Mouse (Mus musculus): ENCODE results near the gene B9d2. TPM values are rescaled to one million over a fixed set of nuclear protein-coding genes. Genes with fewer than 3 reads are reported as not detected.
A peak's percentile ranks its signal among the peaks of the same experiment; 100 is the strongest.
"Not testable (repeated sequence)": the region's sequence is repeated elsewhere in the genome, so short reads cannot be mapped to it uniquely, and the experiment has no call there.

Gene B9d2
- total RNA-seq, 1 experiment from 2014 or later = 20.3 TPM

DNA sequence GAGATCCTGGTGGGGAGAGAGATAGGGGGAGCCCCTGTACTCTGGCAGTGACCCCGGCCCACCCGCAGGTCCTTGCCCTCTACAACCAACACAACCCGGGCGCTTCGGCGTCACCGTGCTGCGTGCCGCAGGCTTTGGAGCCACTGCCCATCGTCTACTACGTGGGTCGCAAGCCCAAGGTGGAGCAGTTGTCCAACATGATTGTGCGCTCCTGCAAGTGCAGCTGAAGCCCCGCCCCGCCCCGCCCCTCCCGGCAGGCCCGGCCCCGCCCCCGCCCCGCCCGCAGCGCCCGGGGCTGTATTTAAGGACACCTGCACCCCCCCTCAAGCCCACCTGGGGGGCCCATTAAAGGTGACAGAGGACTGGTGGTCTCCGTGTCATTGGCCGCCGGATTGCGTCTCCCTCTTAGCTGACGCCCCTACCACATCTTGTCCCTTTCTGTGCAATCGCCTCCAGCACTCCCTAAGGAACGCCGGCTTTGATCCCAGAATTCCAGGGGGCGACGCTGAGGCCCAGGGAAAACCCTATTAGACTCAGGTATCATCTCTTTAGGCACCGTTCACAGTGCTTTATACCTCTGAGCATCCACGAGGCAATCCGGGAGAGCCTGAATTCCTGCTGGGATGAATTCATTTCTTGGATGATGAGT lies 24.3 kb downstream of the B9d2 start:
- no peak for DNase-seq

DNA sequence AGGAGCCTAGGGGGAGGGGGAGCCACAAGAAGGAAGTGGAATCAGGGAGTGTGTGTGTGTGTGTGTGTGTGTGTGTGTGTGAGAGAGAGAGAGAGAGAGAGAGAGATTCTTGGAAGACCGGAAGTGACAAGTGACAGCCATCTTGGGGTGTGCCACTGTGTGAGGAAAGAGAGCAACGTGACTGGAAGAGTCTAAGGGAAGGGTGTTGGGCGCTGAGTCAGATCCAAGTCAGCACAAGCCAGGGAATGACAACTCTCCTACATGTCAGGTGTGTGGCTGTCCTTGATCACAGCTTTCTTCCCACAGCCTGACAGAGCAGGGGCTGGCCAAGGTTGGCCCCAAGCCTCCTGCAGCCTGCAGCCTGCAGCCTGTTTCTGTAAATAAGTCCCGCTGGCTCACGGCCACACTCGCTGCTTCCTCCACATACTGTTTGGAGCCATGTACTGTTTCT lies 25.2 kb downstream of the B9d2 start:
- no peak for DNase-seq

DNA sequence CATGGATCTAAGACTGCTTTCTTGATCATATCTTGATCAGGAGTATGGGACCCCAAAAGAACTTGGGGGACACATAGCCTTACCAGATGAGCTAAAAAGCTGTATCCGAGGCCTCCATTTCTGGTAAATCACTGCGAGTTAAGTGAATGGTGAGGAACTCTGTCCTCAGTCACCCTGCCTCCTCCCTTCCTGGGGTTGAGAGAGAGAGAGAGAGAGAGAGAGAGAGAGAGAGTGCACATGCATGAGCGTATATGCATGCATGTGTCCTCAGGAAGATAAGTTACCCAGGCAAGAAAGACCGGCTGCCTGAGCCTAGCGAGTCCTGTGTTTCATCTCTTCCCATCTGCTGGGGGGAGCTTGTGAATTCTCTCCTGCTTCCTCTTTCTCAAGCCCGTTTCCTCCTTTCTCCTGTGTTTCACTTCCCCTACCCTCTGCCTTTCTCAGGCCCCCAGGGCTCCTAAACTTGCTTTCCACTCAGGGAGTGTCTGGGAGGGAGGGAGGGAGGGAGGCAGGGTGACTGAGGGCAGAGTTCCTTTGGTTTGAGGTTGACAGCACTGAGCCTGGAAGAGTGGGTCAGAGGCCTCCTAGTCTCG lies 26.1 kb downstream of the B9d2 start:
- DNase-seq = no peak

DNA sequence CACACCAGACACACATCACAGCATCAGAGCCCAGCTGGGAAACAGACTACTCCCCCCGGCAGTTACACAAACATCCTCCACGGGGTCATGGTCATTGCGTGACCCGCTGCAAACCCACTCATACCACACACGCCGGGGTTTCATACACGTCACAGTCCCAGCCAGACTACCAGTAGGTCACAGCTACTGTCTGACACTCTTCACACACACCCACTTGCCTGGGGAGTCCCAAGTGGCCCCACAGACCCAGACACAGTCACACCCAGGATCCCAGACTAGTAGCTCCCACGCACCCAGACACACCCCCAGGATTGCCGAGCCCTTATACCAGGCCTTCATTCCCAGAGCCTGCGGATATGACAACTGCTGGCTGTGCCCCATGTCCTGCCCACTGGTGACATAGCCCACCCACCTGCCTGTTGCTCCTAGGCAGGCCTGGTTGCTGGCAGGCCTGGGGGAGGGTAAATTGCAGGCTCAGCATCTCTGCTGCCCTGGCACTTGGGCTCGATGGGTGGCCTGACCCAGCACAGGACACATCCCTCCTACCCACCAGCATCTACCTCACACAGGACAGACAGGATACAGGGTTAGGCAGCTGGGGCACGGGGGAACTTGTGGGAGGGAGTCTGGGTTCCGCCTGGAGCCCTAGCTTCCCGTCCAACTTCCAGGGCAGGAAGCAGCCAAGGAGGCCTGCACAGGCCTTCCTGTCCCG lies 27.2 kb downstream of the B9d2 start:
- DNase-seq = no peak

DNA sequence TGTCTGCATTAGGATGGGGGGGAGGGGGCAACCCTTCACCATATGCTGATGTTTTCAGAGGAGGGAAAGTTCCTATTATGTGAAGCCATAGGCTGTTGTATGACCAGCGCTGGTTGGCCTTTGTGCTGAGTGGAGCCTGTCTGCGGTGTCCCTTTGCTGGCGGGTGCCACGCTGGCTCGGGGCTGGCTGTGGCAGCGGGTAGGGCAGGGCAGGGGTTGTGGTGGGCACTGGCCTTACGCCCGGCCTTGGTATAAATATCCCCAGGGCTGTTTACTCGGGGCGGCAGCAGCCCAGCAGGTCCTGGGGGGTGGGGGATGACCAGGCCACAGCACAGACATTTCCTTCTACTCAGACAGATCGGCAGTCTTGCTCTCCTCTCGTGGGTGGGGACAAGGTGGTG lies 29.4 kb downstream of the B9d2 start:
- no peak for DNase-seq

DNA sequence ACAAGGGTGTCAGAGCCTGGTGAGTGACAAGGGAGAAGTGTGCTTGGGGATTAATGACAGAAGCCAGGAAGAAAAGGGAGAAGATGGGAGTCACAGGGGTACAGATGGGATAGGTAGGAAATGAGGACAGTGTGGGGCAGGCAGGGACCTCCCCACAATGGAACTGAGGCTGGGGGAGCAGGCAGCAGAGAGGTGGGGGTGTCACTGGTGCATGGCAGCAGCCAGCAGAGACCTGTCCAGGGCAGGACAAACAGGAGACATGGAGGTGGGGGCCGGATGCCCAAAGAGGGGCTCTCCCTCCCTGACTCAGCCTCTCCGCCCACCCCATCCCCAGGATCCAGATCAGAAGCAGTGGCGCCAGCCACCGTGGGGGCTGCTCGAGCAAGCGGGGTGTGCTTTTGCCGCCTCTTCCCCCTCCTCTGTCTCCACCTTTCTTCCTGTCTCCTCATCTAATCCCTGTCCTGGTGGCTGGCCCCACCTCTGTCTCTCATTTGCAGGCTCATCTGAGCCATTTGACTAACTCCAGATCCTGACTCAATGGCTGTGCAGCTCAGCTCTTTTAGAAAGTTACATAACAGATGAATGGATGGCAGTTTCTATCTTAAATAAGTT lies 30.0 kb downstream of the B9d2 start:
- no peak for DNase-seq

DNA sequence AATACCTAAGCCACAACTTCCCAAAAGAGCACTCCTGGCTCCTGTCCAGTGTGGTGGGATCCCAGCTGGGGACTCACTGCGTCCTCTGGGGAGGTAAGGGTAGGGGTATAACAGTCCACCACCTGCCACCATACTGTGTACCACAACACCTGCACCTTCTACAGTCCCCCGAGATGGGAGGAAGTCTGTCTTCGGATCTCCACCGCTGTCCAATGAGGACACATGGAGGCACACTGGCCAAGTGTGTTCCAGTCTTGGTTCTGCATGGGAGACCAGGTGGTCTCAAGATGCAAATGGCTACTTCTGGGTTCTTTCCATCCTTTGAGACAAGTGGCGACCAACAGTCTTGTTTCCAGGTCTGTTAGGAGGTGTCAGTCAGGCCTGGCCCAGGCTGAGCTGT lies 30.6 kb downstream of the B9d2 start:
- DNase-seq = no peak

DNA sequence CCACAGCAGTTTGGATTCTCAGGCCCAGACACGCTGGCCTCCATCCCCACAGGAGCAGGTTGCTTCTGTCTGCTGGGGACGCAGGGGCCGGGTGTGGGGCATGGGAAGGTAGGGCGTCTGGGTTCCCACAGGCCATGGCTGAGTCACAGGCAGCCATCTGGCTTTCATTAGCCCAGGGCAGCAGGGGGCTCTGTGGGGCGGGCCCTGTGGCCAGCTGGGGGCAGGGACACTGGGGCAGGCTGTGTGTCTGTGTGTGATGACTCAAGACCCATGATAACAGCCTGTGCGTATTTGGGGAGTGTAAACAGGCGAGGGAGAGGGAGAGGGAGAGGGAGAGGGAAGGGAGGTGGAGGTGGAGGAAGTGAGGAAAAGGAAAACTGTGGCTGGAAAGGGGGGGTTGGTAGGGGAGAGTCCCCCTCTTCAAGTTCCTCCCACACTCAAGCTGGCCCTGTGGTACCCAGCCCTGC lies 31.2 kb downstream of the B9d2 start:
- DNase-seq = peak; percentile 53

DNA sequence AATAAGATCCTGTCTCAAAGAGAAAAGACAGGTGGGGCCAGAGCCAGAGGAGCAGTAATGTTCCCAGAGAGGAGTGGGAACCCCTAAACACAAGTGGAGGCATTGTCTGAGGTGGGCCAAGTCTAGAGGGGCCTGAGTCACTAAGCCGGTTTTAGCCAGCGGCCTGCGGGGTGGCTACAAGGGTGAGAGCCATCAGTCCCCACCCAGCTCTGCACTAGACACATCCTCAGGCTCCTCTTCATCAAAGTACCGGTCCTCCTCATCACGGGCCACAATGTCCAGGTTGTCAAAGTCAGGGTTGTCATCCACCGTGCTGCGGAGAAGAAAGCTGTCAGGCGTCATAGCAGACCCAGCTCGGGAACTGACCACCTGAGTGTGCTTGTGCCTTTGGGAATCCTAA lies 32.2 kb downstream of the B9d2 start:
- no peak for DNase-seq

DNA sequence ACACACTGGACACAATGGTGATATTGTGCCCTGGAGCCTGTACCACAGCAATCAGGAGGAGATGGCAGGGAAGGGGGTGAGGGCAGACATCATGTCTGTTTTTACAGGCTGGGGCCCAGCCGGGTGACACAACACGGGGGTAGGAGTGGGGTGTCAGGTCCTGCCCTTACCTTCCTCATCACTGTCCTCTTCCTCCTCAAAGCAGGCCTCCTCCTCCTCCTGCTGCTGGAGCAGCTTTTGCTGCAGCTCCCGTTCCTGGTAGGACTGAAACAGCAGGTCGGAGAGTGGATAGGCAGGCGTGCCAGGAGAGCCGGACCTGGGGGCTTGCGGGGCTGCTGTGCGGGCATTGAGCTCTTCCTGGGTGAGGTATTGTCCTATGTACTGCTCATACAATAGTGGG lies 34.0 kb downstream of the B9d2 start:
- no peak for DNase-seq

DNA sequence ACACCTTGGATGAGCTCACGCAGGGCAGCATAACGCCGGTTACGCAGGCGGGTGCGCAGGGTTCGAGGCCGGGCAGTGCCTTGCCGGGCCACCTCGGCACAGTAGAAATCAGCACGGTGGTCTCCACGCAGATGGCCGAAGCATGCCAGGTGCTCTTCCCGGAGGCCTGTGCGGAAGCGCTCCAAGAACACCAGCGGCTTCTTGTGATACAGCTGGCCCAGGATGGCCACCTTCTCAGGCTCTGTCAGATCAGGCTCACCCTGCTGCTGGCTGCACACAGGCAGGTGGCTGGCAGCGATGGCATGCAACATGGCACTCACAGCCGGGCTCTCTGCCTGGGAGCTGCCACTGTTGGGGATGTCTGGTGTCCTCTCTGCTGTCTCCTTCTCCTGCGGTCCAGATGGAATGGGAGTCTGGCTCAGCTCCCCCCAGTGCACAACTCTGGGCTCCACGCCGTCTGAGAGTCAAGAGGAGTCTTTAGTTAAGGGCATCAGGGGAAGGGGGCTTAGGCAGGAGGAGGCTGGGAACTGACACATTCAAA lies 35.2 kb downstream of the B9d2 start:
- DNase-seq = no peak

DNA sequence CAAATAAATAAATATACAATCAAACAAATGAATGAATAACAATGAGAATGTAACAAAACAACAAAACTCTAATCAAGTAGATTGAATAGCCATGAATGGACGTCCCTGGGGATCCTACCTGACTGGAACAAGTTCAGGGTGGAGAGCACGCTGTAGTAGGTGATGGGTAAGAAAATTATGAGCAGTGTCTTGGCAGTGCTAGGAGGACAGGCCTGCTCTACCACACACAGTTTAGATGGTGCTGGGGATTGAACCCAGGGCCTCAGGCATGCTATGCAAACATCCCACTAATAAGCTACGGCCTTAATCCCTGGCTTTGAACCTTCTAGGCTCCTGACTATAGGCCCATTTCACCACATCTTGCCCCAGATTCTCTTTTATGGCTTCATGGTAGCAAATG lies 36.9 kb downstream of the B9d2 start:
- DNase-seq = no peak

DNA sequence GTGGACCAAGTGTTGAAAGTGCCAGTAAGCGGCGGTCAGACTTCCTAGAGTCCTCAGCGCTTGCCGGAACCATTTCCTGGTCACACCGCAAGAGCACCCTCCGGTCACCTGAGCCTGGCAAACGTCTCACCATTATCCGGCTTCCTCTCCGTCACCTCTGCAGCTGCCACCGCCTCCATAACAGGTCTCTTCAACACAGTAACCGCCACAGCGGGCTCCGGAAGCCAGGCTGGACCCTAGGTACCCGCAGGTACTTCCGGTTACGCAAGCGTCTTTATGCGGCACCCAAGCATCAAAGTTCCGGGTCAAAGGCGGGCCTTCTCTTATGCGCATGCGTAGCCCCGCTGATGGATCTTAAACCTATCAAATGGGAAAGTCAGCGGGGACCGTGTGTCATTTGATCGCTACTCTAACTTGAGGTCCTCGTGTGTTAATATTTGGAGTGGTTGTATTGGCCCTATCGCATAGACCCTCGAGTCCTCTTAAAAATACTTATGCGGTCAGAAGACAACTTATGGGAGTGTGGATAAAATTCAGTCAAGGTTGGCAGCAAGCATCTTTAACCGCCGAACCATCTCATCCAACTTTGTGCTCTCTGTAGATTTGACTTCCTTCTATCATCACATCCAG lies 38.3 kb downstream of the B9d2 start, which contains the start of gene Ccdc97:
Ccdc97 (minus strand) TSS at position 301 of the 630 bp plus-strand sequence.
- DNase-seq = peak; percentile 91

DNA sequence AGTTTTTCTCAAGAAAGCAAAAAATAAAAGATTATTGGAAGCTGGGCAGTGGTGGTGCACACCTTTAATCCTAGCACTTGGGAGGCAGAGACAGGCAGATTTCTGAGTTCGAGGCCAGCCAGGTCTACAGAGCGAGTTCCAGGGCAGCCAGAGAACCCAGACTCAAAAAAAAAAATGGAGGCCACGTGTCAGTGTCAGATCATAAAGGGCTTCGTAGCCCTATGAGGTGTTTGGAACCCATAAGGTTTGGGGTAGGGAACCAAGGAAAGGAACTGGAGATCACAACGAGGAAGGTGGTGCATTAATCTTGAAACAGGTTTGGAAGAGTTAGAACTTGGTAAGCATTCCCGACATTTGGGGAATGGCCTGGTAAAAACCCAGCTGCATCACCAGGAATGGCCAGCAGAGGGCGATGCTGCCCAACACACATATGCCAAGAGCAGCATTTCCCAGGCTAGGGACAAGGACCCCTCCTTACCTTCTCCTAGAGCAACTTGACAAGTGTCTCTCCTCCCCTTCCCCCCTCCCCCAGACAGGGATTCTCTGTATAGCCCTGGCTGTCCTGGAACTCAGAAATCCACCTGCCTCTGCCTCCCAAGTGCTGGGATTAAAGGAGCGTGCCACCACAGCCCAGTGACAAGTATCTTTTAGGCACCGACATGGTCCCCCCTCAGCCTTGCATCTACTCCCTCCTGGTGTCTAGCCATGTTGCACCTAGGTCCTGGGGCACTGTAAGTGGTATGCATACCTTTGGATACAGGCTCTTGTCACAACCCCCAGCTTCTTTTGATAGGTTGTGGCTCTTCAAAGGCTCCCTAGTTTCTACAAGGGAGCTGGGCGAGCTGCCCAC lies 39.4 kb downstream of the B9d2 start:
- peak; percentile 76 for DNase-seq

DNA sequence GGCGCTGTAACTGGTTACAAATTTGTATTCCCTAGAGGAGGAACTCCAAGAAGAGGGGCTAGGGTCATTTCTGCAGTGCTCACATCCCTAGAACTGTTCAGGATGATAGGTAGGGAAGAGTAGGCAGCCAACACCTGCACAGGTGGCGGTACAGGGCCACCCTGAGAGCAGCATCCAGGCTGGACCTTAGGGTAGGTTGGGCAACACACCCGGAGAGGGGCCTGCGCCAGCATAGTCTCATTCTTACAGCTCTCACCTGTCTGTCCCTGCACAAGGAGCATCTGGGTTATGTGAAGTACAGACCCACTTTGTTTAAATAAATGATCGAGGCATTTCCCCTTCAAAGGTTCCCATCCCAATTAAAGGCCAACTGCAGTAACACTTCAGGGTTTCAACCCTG lies 40.2 kb downstream of the B9d2 start:
- no peak for DNase-seq

DNA sequence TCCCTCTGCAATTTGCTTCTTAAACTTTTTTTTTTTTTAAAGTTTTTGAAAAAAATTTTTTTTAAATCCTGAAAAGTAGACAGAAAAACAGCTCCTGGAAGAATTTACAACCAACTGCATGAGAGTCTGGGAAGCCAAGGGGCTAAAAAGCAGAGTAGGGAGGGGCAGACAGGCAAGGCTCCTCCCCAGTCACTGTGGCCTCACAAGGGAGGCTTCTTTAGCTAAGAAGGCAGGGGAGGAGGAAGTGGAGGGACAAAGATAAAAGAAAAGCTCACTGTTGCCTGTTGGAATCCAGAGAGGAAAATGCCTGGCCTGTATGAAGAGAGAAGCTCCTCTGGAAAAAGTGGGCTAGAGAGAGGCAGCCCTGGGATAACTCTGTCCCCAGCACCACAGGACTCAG lies 41.2 kb downstream of the B9d2 start:
- DNase-seq = not testable (repeated sequence)

DNA sequence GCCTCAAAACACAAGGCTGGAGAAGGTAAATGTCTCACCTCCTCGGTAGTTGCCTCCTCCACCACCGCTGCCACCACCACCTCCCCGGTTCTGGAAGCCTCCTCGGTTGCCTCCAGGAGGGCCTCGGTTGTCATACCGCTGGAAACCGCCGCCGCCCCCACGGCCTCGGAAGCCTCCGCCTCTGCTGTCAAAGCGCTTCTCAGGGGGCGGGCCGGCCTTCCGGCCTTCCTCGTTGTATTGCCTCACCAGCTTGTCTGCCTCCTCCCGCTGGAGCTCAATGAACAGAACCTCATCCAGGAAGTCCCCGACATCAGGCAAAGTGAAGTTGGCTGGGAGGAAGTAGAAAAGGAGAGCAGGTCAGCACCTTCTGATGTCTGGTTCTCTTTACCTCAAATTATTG lies 45.3 kb downstream of the B9d2 start:
- no peak for DNase-seq

DNA sequence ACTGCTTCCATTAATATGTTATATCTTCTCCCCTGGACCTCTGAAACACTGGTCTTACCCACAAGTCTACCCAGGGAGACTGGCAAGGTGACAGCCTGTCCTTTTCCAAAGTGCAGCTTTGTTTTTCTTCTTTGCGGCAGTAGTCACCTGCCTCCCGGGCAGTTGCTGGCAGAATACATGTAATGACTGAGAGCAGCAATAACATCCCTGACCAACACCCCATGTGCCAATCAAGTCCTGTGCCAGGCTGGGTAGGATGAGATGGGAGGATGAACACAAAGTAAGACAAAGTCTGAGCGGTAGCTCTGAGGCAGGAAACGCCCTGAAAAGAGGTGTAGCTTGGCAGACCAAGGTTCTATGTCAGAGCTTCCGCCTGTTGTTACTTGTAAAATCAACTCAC lies 47.2 kb downstream of the B9d2 start:
- no peak for DNase-seq

DNA sequence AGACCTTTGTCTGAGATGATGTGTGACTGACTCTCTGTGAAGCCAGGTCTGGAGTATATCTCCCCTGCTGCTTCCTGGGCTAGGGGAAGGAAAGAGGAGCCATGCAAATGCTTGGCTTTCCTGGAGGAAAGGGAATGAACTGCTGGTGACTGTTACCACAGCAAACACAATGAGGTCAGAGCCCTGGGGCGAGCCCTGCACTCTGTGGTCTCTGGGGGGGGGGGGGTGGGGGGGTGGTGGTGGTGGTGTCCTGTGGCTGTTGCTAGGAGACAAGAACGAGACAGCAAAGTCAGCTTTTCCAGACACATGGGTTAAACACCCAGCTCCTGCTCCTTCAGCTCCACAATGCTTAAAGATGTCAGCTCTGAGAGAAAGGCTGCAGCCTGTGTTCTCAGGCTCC lies 48.8 kb downstream of the B9d2 start:
- DNase-seq = no peak

DNA sequence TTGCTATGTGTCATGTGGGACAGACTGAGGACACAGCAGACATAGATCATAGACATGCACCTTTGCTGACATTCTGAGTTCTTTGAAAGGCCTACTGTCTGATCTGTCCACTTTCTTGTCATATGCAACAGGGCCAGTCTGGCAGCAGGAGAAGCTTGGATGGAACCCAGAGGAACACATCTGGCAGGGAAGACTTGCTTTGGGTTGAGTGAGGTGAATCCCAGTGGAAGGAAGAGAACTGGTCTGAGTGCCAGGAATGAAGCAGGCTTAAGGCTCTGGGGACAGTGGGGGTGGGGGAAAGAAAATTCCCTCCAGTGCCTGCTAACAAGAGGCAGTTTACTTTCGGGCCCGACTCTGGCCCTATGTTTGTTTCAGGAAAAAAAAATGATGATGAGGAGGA lies 49.3 kb downstream of the B9d2 start:
- no peak for DNase-seq

DNA sequence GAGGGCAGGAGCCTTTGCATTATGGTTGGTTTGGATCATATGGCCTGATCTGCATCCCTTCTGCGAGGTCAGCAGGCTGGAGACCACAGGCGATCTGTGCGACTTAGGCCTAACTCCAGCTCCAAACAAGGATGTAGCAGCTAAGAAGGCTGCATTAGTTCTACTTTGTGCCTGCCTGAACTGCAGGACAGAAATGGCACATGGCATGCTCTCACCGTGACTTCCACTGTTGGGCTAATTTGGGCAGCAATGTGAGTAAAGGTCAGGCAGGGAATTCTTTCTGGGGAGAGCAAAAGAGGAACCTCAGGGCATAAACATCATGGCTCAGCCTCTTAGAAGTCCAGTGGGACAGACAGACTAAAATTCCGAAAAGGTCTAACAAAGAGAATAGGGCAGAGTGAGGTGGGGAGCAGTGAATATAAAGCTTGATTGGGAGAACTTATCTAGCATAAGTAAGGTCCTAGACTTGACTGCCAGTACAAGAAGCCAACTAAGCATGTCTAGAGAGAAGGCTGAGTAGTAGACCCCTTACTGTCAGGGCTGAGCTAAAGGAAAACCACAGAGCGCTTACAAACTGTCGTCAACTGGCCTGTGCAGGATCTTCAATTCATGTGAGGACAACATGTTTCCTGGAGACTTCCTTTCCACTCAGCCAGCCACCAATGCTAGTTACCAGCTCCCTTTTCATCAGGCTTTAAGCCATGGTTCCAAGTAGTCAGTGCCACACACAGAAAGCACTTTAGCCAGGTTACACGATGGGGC lies 50.9 kb downstream of the B9d2 start:
- DNase-seq = no peak
